Mouse (Mus musculus): Measurements from ENCODE around the gene Itga9.

DNA sequence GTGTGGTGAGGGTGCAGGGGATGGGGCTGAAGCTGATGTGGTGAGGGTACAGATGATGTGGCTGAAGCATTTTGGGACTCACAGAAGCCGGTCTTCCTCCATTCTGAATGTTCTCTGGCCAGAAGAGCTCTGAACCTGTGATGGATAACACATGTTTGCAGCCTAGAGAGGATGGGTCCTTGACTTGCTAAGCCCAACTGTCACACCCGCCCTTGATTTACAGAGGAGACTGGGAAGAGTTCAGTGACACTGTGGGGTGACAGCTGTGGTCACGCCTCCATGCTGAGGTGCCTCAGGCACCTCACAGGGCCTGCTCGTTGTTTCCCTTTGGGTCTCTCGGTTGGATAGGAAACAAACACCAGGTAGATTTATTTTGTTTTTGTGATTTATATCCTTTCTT, 238.5 kb downstream of the Itga9 start:
- TF ChIP-seq CTCF (IDR thresholded peaks at IDR 0.05; ENCODE audit: control insufficient read depth, insufficient read depth, insufficient replicate concordance, low read depth, low read length) (no peak), POLR2A (IDR thresholded peaks at IDR 0.05; ENCODE audit: control insufficient read depth, low read depth, low read length) (no peak)
